Mouse (Mus musculus) heart, embryonic 15.5 days (tissue): ENCODE measurements around the gene Pld1. TPM values are rescaled to one million over a fixed set of nuclear protein-coding genes. Genes with fewer than 3 reads are reported as not detected.

Source experiments
- ATAC-seq: fragments of 200-750 bp; cut with Nextera tagmentation; replicated peaks from 2 replicates; pipeline ENCODE4 v1.8.0; 2017; ENCODE audit warnings: low read depth, moderate TSS enrichment; ENCODE audit not compliant: insufficient number of reproducible peaks, insufficient read depth, low FRiP score
- H3K27ac ChIP-seq: fragments of 300-500 bp; sonication (generic); 2 replicates; pipeline ENCODE4 v1.5.1; 2015; ENCODE audit warnings: mild to moderate bottlenecking, inconsistent platforms
- H3K27me3 ChIP-seq: fragments of 300-500 bp; sonication (generic); 2 replicates; pipeline ENCODE4 v1.6.1; 2015; ENCODE audit warnings: inconsistent platforms
- H3K36me3 ChIP-seq: fragments of 300-500 bp; sonication (generic); 2 replicates; pipeline ENCODE4 v1.6.1; 2015; ENCODE audit warnings: mild to moderate bottlenecking, inconsistent platforms
- H3K4me1 ChIP-seq: fragments of 300-500 bp; sonication (generic); replicated peaks from 2 replicates; pipeline ENCODE4 v1.6.1; 2015; ENCODE audit warnings: inconsistent platforms
- H3K4me2 ChIP-seq: fragments of 300-500 bp; sonication (generic); 2 replicates; pipeline ENCODE4 v1.6.1; 2015; ENCODE audit warnings: inconsistent platforms, mild to moderate bottlenecking, moderate library complexity
- H3K4me3 ChIP-seq: fragments of 300-500 bp; sonication (generic); 2 replicates; pipeline ENCODE4 v1.5.1; 2015; ENCODE audit warnings: mild to moderate bottlenecking, inconsistent platforms
- H3K9ac ChIP-seq: fragments of 300-500 bp; sonication (generic); 2 replicates; pipeline ENCODE4 v1.6.1; 2015; ENCODE audit warnings: mild to moderate bottlenecking, inconsistent platforms
- H3K9me3 ChIP-seq: fragments of 300-500 bp; sonication (generic); replicated peaks from 2 replicates; pipeline ENCODE4 v1.6.1; 2016; ENCODE audit warnings: inconsistent platforms
- WGBS: fragments of 180-500 bp; shearing (Covaris S2); methylation state at CpG from one replicate; pipeline ENCODE4 v1.1.7; 2015; ENCODE audit warnings: mixed read lengths; 5-methylcytosine and 5-hydroxymethylcytosine counted together
- polyA plus RNA-seq: library from polyadenylated mRNA; unstranded; fragments of >200 nt; fragmentation: Nextera tagmentation; extraction: Ambion mirVana; gene quantifications from 2 replicates; pipeline ENCODE4 v1.2.1, GENCODE M21; 2015

Gene Pld1
- polyA plus RNA-seq, 1 experiment from 2014 or later = 7.2 TPM

DNA sequence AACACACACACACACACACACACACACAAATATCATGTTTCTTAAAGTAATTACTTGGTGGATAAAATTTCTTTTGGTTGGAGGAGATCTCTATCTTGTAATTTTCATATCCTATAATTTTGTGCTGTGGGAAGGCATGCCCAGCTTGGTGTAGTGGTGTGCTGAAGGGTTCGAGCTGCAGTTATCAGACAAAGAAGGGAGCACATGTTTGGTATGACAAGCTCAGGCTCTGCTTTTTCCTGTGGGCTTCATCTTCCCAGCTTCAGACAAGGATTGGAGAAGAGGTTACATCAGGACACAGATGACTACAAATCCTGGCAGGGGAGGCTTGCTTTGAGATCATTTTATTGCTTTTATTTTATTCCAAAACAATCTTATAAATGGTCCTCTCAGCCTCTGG, 166.5 kb downstream of the Pld1 start:
- H3K36me3 ChIP-seq = no peaks in the 10 kb centered on the region
- H3K9ac ChIP-seq = no peak overlapping the region
- H3K27ac ChIP-seq = no peak overlapping the region
- no peaks in the 10 kb centered on the region for H3K9me3 ChIP-seq
- peaks cover 5% of the 10 kb centered on the region for H3K4me1 ChIP-seq
- H3K4me2 ChIP-seq = no peak overlapping the region
- H3K27me3 ChIP-seq = no peaks in the 10 kb centered on the region
- 50% methylated on average over 1 of the region's 1 CpGs for WGBS
- no peak for ATAC-seq
- H3K4me3 ChIP-seq = no peak overlapping the region

DNA sequence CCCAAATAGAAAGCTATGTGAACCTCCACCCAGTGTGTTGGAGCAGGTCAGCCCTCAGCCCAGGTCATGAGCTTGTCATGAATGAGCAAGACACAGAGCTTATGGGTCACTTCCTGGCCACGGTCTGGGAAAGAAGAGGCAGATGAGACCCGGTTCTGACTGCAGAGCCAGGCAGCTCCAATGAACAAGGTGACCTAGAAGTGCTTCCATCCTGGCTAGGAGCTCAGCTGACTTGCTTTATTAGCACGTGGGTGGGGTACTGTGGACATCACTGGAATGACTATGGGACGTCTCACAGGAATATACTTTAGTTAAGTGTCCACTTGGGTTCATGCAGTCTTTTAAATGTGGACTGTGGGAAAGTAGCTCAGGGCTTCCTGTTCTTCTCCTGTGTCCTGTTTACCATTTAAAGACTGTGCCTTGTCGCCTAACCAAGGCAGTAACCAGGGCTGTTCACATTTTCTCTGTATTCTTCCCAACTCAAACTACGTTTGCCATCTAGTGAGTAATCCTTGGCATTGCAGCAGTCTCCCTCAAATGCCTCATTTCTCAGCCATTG, 169.0 kb downstream of the Pld1 start:
- Histone ChIP-seq H3K4me1 (peaks cover 16% of the 10 kb centered on the region), H3K27ac (peak overlapping the region; percentile 15; the same call in 1 of the 2 replicates), H3K4me3 (no peak overlapping the region), H3K4me2 (no peak overlapping the region), H3K27me3 (no peaks in the 10 kb centered on the region), H3K9ac (no peak overlapping the region), H3K9me3 (no peaks in the 10 kb centered on the region), H3K36me3 (no peaks in the 10 kb centered on the region)
- WGBS = 29% methylated on average over 6 of the region's 6 CpGs
- peak; percentile 62 for ATAC-seq

DNA sequence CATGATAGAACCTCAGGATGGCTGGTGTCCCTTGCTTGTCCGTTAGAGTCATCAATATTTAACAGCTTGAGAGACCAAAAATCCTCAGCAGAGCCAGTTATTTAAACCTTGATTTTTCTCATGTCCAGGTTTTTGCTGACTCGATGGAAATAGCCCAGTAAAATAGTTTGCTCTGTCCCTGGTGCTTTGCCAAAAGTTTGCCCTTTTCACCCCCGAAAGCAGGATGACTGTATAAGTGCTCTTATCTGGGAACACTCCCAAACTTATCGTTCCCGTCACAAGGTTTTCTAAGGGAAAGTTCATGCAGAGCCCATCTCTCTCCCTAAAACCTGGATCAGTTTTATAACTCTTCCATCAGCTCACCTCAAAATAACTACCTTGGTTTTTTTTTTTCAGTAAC, 173.0 kb downstream of the Pld1 start:
- Histone ChIP-seq H3K9ac (no peak overlapping the region), H3K4me3 (no peak overlapping the region), H3K4me1 (peaks cover 16% of the 10 kb centered on the region), H3K27ac (peak overlapping the region; percentile 42), H3K4me2 (no peak overlapping the region), H3K27me3 (no peaks in the 10 kb centered on the region), H3K36me3 (peaks cover 4% of the 10 kb centered on the region; the same call in 1 of the 2 replicates), H3K9me3 (no peaks in the 10 kb centered on the region)
- ATAC-seq = no peak
- WGBS = 19% methylated on average over 5 of the region's 5 CpGs

DNA sequence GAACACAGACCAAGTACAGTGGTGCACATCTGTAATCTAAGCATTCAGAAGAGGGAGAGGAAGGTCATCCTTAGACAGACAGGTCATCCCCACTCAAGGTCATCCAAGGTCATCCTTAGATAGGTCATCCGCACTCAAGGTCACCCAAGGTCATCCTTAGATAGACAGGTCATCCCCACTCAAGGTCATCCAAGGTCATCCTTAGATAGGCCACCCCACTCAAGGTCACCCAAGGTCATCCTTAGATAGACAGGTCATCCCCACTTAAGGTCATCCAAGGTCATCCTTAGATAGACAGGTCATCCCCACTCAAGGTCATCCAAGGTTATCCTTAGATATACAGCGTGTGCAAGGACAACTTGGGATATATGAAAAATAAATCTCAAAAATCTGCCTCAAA, 175.4 kb downstream of the Pld1 start:
- no peak for ATAC-seq
- WGBS = 89% methylated on average over 2 of the region's 2 CpGs
- Histone ChIP-seq H3K4me1 (peaks cover 11% of the 10 kb centered on the region), H3K9ac (no peak overlapping the region), H3K9me3 (no peaks in the 10 kb centered on the region), H3K27me3 (no peaks in the 10 kb centered on the region), H3K4me3 (no peak overlapping the region), H3K27ac (peak overlapping the region; percentile 31; the same call in 1 of the 2 replicates), H3K36me3 (peaks cover 4% of the 10 kb centered on the region; the same call in 1 of the 2 replicates), H3K4me2 (no peak overlapping the region)

- Histone ChIP-seq H3K36me3 (no peaks in the 10 kb centered on the region), H3K27ac (no peak overlapping the region), H3K4me3 (no peak overlapping the region), H3K9ac (no peak overlapping the region), H3K27me3 (no peaks in the 10 kb centered on the region), H3K9me3 (no peaks in the 10 kb centered on the region), H3K4me2 (no peak overlapping the region), H3K4me1 (no peaks in the 10 kb centered on the region)
- ATAC-seq = no peak
- 74% methylated on average over 5 of the region's 5 CpGs for WGBS
Observed at GRCm38 (mm10) chr3:28141716-28142115, 203.2 kb downstream of the Pld1 start.

GRCm38 (mm10) chr3:28142121-28142520, 203.6 kb downstream of the Pld1 start:
- Histone ChIP-seq H3K27ac (no peak overlapping the region), H3K4me1 (no peaks in the 10 kb centered on the region), H3K9ac (no peak overlapping the region), H3K36me3 (no peaks in the 10 kb centered on the region), H3K4me2 (no peak overlapping the region), H3K27me3 (no peaks in the 10 kb centered on the region), H3K9me3 (no peaks in the 10 kb centered on the region), H3K4me3 (no peak overlapping the region)
- no peak for ATAC-seq
- 71% methylated on average over 2 of the region's 2 CpGs for WGBS

DNA sequence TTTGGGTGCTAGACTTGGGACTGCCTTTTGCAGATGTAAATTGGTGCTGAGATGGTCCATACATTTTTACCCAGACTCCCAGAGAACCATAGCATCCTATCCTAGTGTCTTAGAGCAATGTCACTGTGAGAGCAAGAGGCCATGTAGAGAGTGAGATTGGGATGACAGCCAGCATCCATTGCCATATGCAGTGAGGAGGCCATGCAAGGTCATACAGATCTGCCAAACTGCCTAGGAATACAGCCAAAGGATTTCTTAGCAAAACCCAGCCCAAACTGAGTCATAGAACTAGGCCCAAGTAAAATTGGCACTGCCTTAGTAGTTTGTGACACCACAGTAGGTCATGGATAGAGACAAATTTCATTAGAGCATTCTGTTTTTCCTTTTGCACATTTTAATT, 206.2 kb downstream of the Pld1 start:
- Histone ChIP-seq H3K9ac (no peak overlapping the region), H3K4me1 (no peaks in the 10 kb centered on the region), H3K36me3 (no peaks in the 10 kb centered on the region), H3K27me3 (no peaks in the 10 kb centered on the region), H3K9me3 (no peaks in the 10 kb centered on the region), H3K4me2 (no peak overlapping the region), H3K4me3 (no peak overlapping the region), H3K27ac (no peak overlapping the region)
- no peak for ATAC-seq

- 70% methylated on average over 3 of the region's 3 CpGs for WGBS
- Histone ChIP-seq H3K27me3 (no peaks in the 10 kb centered on the region), H3K4me3 (no peak overlapping the region), H3K9ac (no peak overlapping the region), H3K9me3 (no peaks in the 10 kb centered on the region), H3K4me2 (no peak overlapping the region), H3K36me3 (no peaks in the 10 kb centered on the region), H3K27ac (no peak overlapping the region), H3K4me1 (no peaks in the 10 kb centered on the region)
- no peak for ATAC-seq
Observed at GRCm38 (mm10) chr3:28145461-28145860, 207.0 kb downstream of the Pld1 start.

- Histone ChIP-seq H3K4me3 (no peak overlapping the region), H3K4me2 (no peak overlapping the region), H3K4me1 (no peaks in the 10 kb centered on the region), H3K36me3 (no peaks in the 10 kb centered on the region), H3K9ac (no peak overlapping the region), H3K9me3 (no peaks in the 10 kb centered on the region), H3K27ac (no peak overlapping the region), H3K27me3 (no peaks in the 10 kb centered on the region)
- 83% methylated on average over 2 of the region's 2 CpGs for WGBS
- ATAC-seq = no peak
Observed at GRCm38 (mm10) chr3:28149656-28150256, 211.3 kb downstream of the Pld1 start.

GRCm38 (mm10) chr3:28158006-28158405, 219.5 kb downstream of the Pld1 start:
- no peaks in the 10 kb centered on the region for H3K36me3 ChIP-seq
- no peak overlapping the region for H3K27ac ChIP-seq
- ATAC-seq = no peak
- no peak overlapping the region for H3K9ac ChIP-seq
- H3K4me2 ChIP-seq = no peak overlapping the region
- H3K4me1 ChIP-seq = no peaks in the 10 kb centered on the region
- no peaks in the 10 kb centered on the region for H3K9me3 ChIP-seq
- no peak overlapping the region for H3K4me3 ChIP-seq
- H3K27me3 ChIP-seq = no peaks in the 10 kb centered on the region
- WGBS = 62% methylated on average over 2 of the region's 2 CpGs

- no peak for ATAC-seq
- H3K27me3 ChIP-seq = 0 out of 2 replicates have a peak, but pooled peaks cover 3% of the 10 kb centered on the region
- H3K4me2 ChIP-seq = no peak overlapping the region
- 88% methylated on average over 3 of the region's 3 CpGs for whole genome bisulfite sequencing
- H3K4me1 ChIP-seq = no peaks in the 10 kb centered on the region
- H3K4me3 ChIP-seq = no peak overlapping the region
- no peak overlapping the region for H3K9ac ChIP-seq
- no peaks in the 10 kb centered on the region for H3K36me3 ChIP-seq
- H3K27ac ChIP-seq = no peak overlapping the region
- H3K9me3 ChIP-seq = no peaks in the 10 kb centered on the region
Observed at GRCm38 (mm10) chr3:28158916-28159315, 220.4 kb downstream of the Pld1 start.

- no peak overlapping the region for H3K4me2 ChIP-seq
- WGBS = 83% methylated on average over 4 of the region's 4 CpGs
- no peaks in the 10 kb centered on the region for H3K36me3 ChIP-seq
- 0 out of 2 replicates have a peak, but pooled peaks cover 3% of the 10 kb centered on the region for H3K27me3 ChIP-seq
- no peak for ATAC-seq
- no peaks in the 10 kb centered on the region for H3K4me1 ChIP-seq
- H3K27ac ChIP-seq = no peak overlapping the region
- H3K9me3 ChIP-seq = no peaks in the 10 kb centered on the region
- no peak overlapping the region for H3K9ac ChIP-seq
- no peak overlapping the region for H3K4me3 ChIP-seq
Observed at GRCm38 (mm10) chr3:28162346-28162745, 223.9 kb downstream of the Pld1 start.
